Mouse (Mus musculus) liver, adult 2 months (tissue): ENCODE data around the gene Scnn1b.

ENCODE experiments used
- CTCF ChIP-seq: fragments of 200-500 bp; IDR thresholded peaks from 2 replicates; pipeline ENCODE4 v1.5.1; 2011; ENCODE audit warnings: low read depth, low read length, control low read depth
- POLR2A ChIP-seq: fragments of 200-500 bp; IDR thresholded peaks from 2 replicates; pipeline ENCODE4 v1.6.1; 2011; ENCODE audit warnings: low read length, control low read depth; ENCODE audit not compliant: insufficient read depth; ENCODE audit errors: extremely low read depth

- TF ChIP-seq CTCF (no peak), POLR2A (no peak)
Measured at GRCm38 (mm10) chr7:121874784-121875183, 9.9 kb downstream of the Scnn1b start.
